Mouse (Mus musculus) stomach, embryonic 15.5 days (tissue): ENCODE results near the gene Hadhb. TPM values are rescaled to one million over a fixed set of nuclear protein-coding genes. Genes with fewer than 3 reads are reported as not detected.

Source experiments
- ATAC-seq: fragments of 200-750 bp; cut with Nextera tagmentation; 2 replicates; pipeline ENCODE4 v1.8.0; 2017; ENCODE audit warnings: low read depth, moderate number of reproducible peaks, moderate TSS enrichment; ENCODE audit not compliant: insufficient read depth, low FRiP score
- H3K27ac ChIP-seq: fragments of 300-500 bp; sonication (generic); 2 replicates; pipeline ENCODE4 v1.5.1; 2015; ENCODE audit warnings: mild to moderate bottlenecking, inconsistent platforms
- H3K27me3 ChIP-seq: fragments of 300-500 bp; sonication (generic); replicated peaks from 2 replicates; pipeline ENCODE4 v1.6.1; 2015; ENCODE audit warnings: inconsistent platforms
- H3K36me3 ChIP-seq: fragments of 300-500 bp; sonication (generic); 2 replicates; pipeline ENCODE4 v1.6.1; 2015; ENCODE audit warnings: inconsistent platforms
- H3K4me1 ChIP-seq: fragments of 300-500 bp; sonication (generic); 2 replicates; pipeline ENCODE4 v1.6.1; 2015; ENCODE audit warnings: inconsistent platforms
- H3K4me2 ChIP-seq: fragments of 300-500 bp; sonication (generic); 2 replicates; pipeline ENCODE4 v1.6.1; 2015; ENCODE audit warnings: mild to moderate bottlenecking, inconsistent platforms
- H3K4me3 ChIP-seq: fragments of 300-500 bp; sonication (generic); replicated peaks from 2 replicates; pipeline ENCODE4 v1.5.1; 2015; ENCODE audit warnings: inconsistent platforms
- H3K9ac ChIP-seq: fragments of 300-500 bp; sonication (generic); 2 replicates; pipeline ENCODE4 v1.6.1; 2015; ENCODE audit warnings: inconsistent platforms
- H3K9me3 ChIP-seq: fragments of 300-500 bp; sonication (generic); 2 replicates; pipeline ENCODE4 v1.6.1; 2016; ENCODE audit warnings: inconsistent platforms
- WGBS: fragments of 180-500 bp; shearing (Covaris S2); methylation state at CpG from one replicate; pipeline ENCODE4 v1.1.7; 2015; 5-methylcytosine and 5-hydroxymethylcytosine counted together
- polyA plus RNA-seq: library from polyadenylated mRNA; unstranded; fragments of >200 nt; fragmentation: Nextera tagmentation; extraction: Ambion mirVana; gene quantifications from 2 replicates; pipeline ENCODE4 v1.2.1, GENCODE M21; 2015

The Hadhb gene
- polyA plus RNA-seq = 156 and 196 TPM in 2 replicates

DNA sequence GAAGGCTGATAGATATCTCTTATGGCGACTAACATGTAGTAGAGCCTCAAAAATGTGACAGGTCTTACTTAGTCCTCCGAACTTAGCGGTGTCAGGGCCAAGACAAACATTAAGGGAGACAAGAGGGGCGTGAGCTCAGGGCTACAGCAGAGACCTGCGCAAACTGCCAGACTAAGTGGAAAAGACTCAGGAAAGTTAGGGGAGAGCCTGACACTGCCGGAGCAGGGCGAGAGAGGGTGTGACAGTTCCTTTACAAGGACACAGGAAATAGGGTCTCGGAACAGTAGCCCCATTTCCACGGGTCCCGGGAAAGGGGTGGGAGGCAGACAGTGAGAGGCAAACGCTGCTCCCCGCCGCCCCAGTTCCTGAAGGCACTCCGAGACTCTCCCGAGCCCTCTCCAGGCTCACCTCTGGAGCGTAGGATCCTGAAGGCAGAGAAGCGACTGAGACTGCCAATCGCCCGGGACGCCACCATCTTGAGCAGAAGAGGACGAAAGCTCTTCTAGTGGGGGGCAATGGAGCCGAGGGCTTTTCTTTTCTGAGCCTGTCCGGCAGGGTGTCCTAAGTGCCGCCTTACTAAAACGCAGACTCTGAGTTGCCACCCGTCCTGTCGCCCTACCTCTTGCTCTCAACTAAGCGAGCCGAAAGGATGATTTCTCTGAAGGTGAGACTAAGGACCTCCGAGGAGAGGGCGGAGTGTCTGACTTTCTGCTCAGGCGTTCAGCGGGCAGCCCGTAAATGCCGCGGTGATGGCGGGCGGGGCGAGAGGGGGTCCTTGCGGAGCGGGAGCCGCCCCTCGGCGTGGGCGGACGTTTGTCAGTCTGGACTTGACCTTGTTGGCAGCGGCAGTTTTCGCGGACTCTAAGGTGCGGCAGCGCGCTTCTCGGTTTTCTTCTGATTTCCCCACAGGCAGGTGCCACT, at the start of gene Hadhb, which contains the start of gene Hadha:
Hadhb (plus strand) TSS at position 775 of the 921 bp plus-strand sequence.
Hadha (minus strand) TSS at position 689 of the 921 bp plus-strand sequence.
- Histone ChIP-seq H3K36me3 (no peaks in the 10 kb centered on the region), H3K27me3 (no peaks in the 10 kb centered on the region), H3K27ac (peak within 1 kb of the TSS; percentile 91), H3K9ac (peak within 1 kb of the TSS; percentile 86), H3K4me3 (peak within 1 kb of the TSS; percentile 98), H3K4me2 (peak within 1 kb of the TSS; percentile 69), H3K4me1 (peaks cover 13% of the 10 kb centered on the region; the same call in 1 of the 2 replicates), H3K9me3 (no peaks in the 10 kb centered on the region)
- peak; percentile 90 for ATAC-seq
- under 1% methylated on average over 53 of the region's 53 CpGs for WGBS

DNA sequence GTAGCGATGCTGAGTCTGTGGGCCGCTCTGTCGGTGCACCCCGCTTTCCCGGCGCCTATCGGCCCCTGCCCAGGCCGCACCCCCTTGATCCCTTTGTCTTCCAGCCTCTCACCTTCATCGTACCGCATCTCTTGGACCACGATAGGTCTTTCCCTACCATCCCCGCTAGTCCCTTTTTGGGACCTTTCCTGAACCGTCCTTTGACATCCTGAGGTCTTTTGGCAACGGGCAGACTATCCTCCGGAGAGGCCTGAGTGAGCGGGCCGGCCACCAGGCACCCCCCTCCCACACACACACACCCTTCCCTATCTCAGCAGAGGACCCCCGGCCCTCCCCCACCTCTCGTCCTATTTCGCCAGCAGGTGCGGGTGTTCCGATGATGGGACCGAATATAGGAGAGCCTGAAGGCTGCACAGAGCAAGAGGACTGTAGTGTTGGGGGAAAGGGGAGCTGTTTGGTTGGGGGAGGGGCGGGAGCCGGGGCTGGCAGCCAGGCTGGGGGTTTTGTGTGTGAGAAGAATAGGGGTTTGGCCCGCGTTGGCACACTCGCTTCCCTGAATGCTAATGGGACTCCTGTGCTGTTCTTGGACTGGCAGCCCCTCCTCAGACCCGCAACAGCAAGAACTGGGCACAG, 49.3 kb upstream of the Hadhb start, which contains the start of gene 3110082J24Rik:
3110082J24Rik (minus strand) TSS at position 419 of the 633 bp plus-strand sequence.
- Histone ChIP-seq H3K4me2 (peak within 1 kb of the TSS; percentile 97), H3K27me3 (peaks cover 49% of the 10 kb centered on the region), H3K4me3 (peak within 1 kb of the TSS; percentile 47), H3K9me3 (no peaks in the 10 kb centered on the region), H3K9ac (peak within 1 kb of the TSS; percentile 16; the same call in 1 of the 2 replicates), H3K27ac (no peak within 1 kb of the TSS), H3K4me1 (peaks cover 17% of the 10 kb centered on the region), H3K36me3 (no peaks in the 10 kb centered on the region)
- WGBS = 3% methylated on average over 29 of the region's 29 CpGs
- no peak for ATAC-seq

DNA sequence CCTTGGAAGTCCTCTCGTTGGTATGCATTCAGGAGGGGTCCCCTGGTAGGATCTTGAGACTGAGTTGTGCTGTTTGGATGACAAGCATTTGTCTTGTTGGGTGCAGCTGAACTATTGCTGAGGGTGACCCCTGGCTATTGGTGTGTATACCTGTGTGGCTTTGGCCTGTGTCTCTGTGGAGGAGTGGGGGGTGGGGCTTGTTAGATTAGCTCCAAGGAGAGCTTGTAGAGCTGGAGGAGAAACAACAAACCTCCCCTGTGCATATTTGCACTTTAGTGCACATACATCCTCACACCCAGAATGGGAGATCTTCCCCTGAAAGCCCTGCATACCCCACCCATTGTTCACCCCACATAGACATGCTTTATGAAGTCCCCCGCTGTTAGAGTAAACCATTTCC, 48.3 kb upstream of the Hadhb start:
- peaks cover 49% of the 10 kb centered on the region for H3K27me3 ChIP-seq

DNA sequence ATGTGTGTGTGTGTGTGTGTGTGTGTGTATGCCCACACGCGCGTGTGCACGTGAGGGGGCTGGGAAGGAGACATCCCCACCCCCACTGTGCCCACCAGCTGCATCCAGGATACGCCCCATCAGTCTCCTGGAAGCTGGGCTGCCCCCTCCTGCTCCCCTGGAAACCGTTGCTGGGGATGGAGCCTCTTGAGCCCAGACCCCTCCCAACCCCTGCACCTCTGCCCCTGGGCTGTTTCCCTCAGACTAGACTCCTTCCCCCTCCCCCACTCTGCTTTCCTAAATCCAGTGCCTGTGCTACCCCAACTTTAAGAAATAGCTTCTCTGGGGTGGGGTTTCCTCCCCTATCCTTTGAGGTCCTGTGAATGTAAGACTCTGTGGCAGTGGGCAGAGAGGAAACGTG, 47.9 kb upstream of the Hadhb start:
- H3K4me3 ChIP-seq = no peak overlapping the region
- no peaks in the 10 kb centered on the region for H3K36me3 ChIP-seq
- H3K9me3 ChIP-seq = no peaks in the 10 kb centered on the region
- 15% methylated on average over 7 of the region's 7 CpGs for WGBS
- peaks cover 28% of the 10 kb centered on the region for H3K4me1 ChIP-seq
- H3K4me2 ChIP-seq = no peak overlapping the region
- H3K9ac ChIP-seq = no peak overlapping the region
- no peak overlapping the region for H3K27ac ChIP-seq
- H3K27me3 ChIP-seq = peaks cover 49% of the 10 kb centered on the region
- no peak for ATAC-seq

More for the DNA sequence above, 48.3 kb upstream of the Hadhb start:
- 33% methylated on average over 2 of the region's 2 CpGs for WGBS
- Histone ChIP-seq H3K4me3 (no peak overlapping the region), H3K9me3 (no peaks in the 10 kb centered on the region), H3K4me2 (no peak overlapping the region), H3K36me3 (no peaks in the 10 kb centered on the region), H3K4me1 (peaks cover 27% of the 10 kb centered on the region), H3K9ac (no peak overlapping the region), H3K27ac (no peak overlapping the region)
- ATAC-seq = no peak

DNA sequence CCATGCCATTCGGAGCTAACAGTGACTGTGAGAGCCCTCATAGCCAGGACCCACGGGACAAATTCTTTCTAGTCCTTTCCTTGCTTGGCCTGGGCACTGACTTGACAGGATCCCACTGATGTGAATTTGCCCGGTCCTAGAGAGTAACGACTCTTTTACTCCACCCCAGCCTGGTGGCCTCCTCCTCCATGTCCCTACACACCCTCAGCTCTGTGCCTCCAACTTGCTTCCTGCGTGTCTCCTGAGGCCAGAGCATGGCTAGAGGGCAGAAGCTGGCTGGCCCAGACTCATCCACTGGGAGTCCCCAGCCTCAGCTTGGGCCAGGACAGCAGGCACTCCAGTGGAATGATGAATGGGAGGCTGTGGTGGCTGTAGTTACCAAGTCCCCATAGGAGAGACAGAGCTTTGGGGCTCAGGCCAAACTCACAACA, 47.4 kb upstream of the Hadhb start:
- Histone ChIP-seq H3K4me2 (no peak overlapping the region), H3K27ac (no peak overlapping the region), H3K36me3 (no peaks in the 10 kb centered on the region), H3K4me3 (no peak overlapping the region), H3K4me1 (peaks cover 28% of the 10 kb centered on the region), H3K9ac (no peak overlapping the region), H3K27me3 (peaks cover 52% of the 10 kb centered on the region), H3K9me3 (no peaks in the 10 kb centered on the region)
- WGBS = 23% methylated on average over 5 of the region's 5 CpGs
- ATAC-seq = no peak

DNA sequence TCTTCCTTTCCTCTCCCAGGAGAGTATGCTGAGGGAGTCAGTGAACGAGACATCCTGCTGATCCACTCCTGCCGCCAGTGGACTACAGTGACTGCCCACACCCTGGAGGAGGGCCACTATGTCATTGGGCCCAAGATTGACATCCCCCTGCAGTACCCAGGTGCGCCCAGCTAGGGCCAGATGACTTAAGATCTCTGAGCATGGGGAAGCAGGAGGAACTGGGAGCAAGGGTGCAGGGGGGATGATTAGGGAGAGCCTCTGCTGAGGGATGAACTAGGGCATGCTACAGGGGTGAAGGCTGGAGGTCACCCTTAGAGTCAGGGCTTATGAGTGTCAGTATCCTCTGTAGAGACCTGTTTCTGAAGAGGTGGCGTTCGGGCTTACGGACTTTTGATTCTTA, 46.8 kb upstream of the Hadhb start:
- no peak overlapping the region for H3K9ac ChIP-seq
- H3K4me3 ChIP-seq = no peak overlapping the region
- H3K9me3 ChIP-seq = no peaks in the 10 kb centered on the region
- peaks cover 28% of the 10 kb centered on the region for H3K4me1 ChIP-seq
- no peak overlapping the region for H3K4me2 ChIP-seq
- no peak for ATAC-seq
- WGBS = 80% methylated on average over 6 of the region's 6 CpGs
- H3K27ac ChIP-seq = no peak overlapping the region
- H3K27me3 ChIP-seq = peaks cover 54% of the 10 kb centered on the region
- H3K36me3 ChIP-seq = no peaks in the 10 kb centered on the region

DNA sequence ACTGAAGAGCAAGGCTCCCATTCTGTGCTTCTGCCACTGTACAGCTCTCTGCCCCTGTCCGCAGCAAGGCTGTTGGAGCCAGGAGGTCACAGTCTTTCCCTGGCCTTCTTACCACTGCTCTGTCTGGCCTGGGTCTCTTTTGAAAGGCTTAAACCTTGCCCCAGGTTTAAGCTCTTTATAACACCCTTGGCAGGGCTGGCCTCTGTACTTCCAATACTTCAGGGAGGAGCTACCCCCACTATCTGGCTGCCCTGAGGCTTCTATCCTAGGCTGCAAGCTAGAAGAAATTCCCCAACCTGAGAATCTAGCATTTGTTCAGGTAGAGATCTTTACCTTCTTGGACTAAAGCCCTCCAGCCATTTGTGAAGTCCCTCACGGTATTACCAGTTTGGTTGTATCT, 45.1 kb upstream of the Hadhb start:
- Histone ChIP-seq H3K27me3 (peaks cover 56% of the 10 kb centered on the region), H3K27ac (no peak overlapping the region), H3K4me1 (peaks cover 36% of the 10 kb centered on the region), H3K9ac (no peak overlapping the region), H3K4me3 (no peak overlapping the region), H3K4me2 (0 out of 2 replicates have a peak overlapping the region, but pooled peaks have one; percentile 50), H3K9me3 (no peaks in the 10 kb centered on the region), H3K36me3 (no peaks in the 10 kb centered on the region)
- ATAC-seq = no peak
- WGBS = 62% methylated on average over 2 of the region's 2 CpGs

DNA sequence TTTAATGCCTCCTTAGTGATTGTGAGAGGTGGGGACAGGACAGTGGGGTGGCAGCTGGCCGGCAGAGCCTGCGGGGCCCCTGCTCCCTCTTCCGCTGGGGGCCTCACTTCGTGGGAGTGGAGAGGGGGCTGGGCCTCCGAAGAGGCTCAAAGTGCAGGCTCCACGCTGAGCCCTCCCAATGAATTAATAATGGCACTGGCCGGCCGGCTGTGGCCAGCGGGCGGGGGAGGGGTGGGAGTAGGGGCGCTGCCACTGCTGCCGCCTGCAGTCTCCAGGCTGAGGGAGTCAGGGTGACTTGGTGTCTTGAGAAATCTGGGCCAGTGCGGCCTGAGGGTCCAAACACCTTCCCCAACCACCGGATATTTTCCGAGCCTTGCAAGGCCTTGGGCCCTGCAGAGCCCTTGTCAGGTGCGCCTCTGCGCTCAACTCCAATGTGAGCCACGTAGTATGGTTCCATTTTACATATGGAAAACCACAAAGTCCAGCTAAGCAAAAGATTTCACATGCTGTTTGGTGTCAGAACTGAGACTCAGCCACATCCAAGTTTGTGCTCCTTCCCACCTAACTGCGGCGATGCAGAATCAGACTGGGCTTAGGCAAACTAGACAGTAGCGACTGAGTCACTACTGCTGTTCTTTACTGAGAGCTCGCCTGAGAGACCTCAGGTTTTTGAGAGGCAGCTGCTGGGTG, 44.5 kb upstream of the Hadhb start:
- ATAC-seq = no peak
- Histone ChIP-seq H3K4me2 (peak overlapping the region; percentile 50), H3K27me3 (peaks cover 54% of the 10 kb centered on the region), H3K9ac (no peak overlapping the region), H3K4me3 (peak overlapping the region; percentile 26; the same call in 1 of the 2 replicates), H3K36me3 (no peaks in the 10 kb centered on the region), H3K4me1 (peaks cover 31% of the 10 kb centered on the region), H3K9me3 (no peaks in the 10 kb centered on the region), H3K27ac (no peak overlapping the region)
- 16% methylated on average over 22 of the region's 22 CpGs for WGBS

DNA sequence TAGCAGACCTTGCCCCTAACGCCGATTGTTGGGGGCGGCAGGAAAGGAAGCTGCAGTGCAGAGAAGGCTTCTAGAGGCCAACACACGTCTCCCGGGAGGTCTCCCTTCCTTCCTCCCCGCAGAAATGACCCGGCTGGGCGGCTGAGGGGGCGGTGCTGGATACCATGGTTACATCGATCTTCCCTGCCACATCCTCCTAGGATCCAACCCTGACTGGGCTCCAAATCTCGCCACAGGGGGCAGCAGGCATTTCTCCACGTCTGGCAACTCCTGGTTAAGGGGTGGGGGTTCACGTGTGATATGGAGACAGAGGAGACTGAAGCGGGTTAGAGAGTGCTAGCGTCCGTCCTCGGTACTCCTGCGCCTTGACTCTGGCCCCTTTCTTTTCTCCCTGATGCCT, 43.9 kb upstream of the Hadhb start:
- WGBS = 3% methylated on average over 18 of the region's 18 CpGs
- peaks cover 53% of the 10 kb centered on the region for H3K27me3 ChIP-seq
- peak overlapping the region; percentile 50 for H3K4me2 ChIP-seq
- ATAC-seq = peak; percentile 45; the same call in 1 of the 2 replicates
- H3K4me3 ChIP-seq = peak overlapping the region; percentile 26; the same call in 1 of the 2 replicates
- no peak overlapping the region for H3K9ac ChIP-seq
- peaks cover 29% of the 10 kb centered on the region for H3K4me1 ChIP-seq
- no peak overlapping the region for H3K27ac ChIP-seq
- no peaks in the 10 kb centered on the region for H3K36me3 ChIP-seq
- H3K9me3 ChIP-seq = no peaks in the 10 kb centered on the region

DNA sequence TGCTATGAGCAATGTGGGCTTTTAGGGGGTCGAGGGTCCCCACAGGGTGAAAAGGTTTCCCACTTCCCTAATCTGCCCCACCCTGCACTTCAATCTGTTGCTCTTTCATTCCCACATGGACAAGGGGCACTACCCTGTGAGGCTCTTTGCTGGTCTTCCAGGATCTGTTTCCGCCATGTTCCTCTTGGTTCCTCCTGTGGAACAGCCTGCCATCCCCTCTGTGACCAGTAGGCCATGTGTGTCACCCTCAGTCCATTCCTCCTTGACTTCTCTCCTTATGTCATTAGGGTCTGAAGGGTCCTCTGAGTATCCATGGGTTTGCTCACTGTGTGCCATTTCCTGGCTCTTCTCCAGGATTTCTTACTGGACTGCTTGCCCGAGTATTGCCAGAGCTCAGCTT, 43.3 kb upstream of the Hadhb start:
- H3K36me3 ChIP-seq = no peaks in the 10 kb centered on the region
- peaks cover 46% of the 10 kb centered on the region for H3K27me3 ChIP-seq
- no peak overlapping the region; the same call in 1 of the 2 replicates for H3K4me3 ChIP-seq
- H3K9ac ChIP-seq = no peak overlapping the region
- no peaks in the 10 kb centered on the region for H3K9me3 ChIP-seq
- ATAC-seq = no peak
- H3K27ac ChIP-seq = no peak overlapping the region
- no peak overlapping the region for H3K4me2 ChIP-seq
- 66% methylated on average over 3 of the region's 3 CpGs for WGBS
- peaks cover 29% of the 10 kb centered on the region for H3K4me1 ChIP-seq

DNA sequence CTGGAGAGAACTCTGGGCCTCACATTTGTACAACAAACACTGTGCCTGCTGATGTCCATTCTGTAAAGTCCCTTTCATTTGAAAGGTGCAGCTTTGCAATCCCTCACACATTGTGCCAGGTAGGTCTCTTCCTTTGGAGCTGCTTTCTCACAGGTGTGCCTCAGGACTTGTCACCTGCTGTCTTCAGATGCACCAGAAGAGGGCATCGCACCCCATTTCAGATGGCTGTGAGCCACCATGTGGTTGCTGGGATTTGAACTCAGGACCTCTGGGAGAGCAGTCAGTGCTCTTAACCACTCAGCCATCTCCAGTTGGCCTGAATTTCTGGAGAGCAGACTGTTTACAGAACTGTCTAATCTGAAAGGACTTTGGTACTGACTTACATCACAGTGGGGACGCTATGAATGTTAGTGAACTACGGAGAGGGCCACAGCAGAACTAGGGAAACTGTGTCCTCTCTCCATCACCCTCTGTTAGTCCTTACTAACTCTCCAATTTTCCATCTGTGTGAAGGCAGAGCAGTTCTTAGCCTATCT, 42.4 kb upstream of the Hadhb start:
- no peak overlapping the region for H3K27ac ChIP-seq
- H3K27me3 ChIP-seq = peaks cover 38% of the 10 kb centered on the region
- no peak overlapping the region for H3K4me3 ChIP-seq
- H3K9me3 ChIP-seq = no peaks in the 10 kb centered on the region
- no peaks in the 10 kb centered on the region for H3K36me3 ChIP-seq
- 76% methylated on average over 3 of the region's 3 CpGs for WGBS
- H3K4me1 ChIP-seq = peaks cover 29% of the 10 kb centered on the region
- H3K9ac ChIP-seq = no peak overlapping the region
- ATAC-seq = no peak
- H3K4me2 ChIP-seq = no peak overlapping the region
